Mouse (Mus musculus) urinary bladder, postnatal 4 days (tissue): ENCODE results near the gene Fsip1.
A peak's percentile ranks its signal among the peaks of the same experiment; 100 is the strongest.
"Not testable (repeated sequence)": the region's sequence is repeated elsewhere in the genome, so short reads cannot be mapped to it uniquely, and the experiment has no call there.

ENCODE experiments used
- DNase-seq, 2 experiments: peaks; one replicate each; pipeline ENCODE4 v3.0.0; 2021 to 2022; ENCODE audit warnings: low spot score in 2 of 2

Gene Fsip1

DNA sequence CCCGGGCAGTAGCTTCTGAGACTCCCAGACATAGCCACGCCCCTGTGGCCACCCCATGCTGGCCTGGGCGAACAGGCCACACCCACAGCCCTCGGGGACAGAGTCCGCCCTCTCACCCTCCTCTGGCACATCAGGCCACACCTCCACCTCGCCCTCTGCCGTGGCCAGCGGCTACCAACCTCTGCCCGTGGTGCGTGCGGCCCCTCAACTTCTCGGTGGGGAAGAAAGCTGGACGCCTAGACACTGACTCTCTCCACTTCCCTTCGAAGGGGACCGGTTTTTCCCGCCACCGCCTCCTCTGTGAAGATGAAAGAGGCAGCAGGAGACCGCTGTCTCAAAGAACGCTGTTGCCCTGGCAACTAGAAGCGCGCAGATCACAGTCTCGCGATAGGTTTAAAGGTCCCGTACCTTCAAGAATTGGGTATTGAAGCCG lies at the start of gene Fsip1:
Fsip1 (minus strand) TSS at position 346 of the 433 bp plus-strand sequence.
- peak; percentile 46 to 67 for DNase-seq

DNA sequence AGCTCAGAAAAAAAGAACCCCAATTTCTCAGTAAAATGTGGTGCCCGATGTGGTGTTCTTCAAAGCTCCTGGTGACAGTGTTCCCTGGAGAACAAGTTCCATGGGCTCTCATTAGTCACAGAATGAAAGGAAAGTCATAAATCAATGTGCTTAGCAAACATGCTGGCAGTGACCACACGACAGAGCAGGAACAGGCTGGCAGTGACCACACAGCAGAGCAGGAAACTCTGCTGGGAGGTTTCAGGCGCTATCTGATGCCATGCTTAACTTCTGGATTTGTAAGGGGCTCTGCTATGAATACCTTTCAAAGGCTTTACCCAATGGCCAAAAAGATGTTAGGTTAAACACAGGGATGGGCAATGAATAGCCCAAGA lies 49.7 kb upstream of the Fsip1 start:
- no peak for DNase-seq

DNA sequence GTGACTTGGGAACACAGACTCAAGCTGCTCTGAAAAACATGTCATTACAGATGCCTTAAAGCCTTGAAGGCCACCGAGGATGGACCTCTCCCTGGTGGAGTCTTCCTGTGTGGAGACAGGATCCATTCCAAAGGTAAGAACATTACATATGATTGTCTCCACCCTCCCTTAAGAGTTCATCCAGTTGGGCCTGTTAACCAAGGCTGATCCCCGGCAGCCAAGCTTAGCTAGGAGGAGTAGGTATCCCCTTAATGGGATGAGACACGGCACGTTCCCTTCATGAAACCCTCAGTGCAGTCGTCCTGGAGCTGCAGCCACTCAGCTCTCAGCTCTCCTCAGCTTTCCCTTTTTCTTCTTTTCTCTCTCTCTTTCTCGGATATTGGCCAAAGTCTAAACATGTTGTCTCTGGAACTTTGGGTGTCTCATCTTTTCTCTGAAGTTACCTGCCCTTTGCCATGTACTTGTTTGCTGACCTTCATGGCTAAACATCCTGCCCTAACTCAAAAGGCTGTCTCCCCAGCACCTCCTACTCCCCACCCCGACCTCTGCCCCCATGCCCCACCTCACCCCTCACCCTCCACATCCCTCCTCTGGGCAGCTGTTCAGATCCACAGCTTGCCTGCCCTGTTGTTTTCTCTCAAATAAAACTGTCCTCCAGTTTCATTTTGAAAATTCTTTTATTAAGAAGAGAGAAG lies 49.2 kb upstream of the Fsip1 start:
- no peak for DNase-seq

DNA sequence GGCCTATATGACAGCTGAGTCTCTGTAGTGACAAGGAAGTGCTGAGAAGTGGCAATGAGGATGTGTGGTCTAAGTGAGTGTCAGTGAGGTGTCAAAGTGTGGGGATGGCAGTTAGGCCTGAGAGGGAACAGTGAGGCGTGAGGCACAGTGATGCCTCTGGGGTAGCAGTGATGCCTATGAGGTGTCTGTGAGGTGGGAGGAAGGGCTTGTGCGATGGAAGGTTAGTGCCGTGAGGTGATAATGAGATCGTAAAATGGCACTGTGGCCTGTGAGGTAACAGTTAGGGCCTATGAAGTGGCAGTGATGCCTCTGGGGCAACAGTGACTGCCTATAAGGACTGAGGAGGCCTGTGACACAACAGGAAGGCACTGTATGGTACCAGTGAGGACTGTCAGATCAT lies 46.7 kb upstream of the Fsip1 start:
- DNase-seq, result no peak

DNA sequence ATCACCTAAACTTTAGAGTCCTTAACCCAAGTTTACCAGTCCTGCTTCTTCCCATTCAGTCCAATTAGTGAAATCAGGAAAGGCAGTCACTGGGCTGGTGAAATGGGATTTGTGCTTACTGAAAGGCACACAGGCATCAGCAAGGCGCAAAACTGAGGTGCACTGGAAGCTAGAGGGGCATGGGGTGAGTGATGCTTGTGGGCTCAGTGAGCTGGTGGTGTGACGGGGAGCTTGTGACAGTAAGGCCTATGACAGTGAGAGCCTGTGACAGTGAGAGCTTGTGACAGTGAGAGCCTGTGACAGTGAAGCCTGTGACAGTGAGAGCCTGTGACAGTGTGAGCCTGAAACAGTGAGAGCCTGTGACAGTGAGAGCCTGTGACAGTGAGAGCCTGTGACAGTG lies 44.9 kb upstream of the Fsip1 start:
- DNase-seq, result no peak

DNA sequence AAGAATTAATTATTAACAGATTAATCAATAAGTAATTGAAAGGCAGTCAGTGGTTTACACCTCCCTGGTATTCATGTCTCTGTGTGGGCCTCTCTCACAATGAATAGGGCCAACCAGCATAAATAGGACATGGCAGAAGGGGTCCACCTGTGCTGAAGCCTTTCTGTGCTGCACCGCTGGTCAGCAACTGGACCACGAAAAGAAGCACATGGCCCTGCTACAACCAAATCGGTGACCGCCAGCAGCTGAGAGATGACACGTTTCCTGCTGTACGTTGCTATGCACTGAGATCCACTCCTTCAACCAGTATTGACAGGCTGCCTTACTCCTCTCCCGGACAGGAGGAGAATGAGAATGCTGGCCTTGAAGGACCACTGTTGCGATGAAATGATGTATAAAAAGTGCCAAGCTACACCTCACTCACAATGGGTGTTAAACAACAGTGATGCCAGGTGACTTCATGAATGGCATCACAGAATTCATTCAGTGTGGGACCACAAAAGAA lies 44.3 kb upstream of the Fsip1 start:
- no peak for DNase-seq

DNA sequence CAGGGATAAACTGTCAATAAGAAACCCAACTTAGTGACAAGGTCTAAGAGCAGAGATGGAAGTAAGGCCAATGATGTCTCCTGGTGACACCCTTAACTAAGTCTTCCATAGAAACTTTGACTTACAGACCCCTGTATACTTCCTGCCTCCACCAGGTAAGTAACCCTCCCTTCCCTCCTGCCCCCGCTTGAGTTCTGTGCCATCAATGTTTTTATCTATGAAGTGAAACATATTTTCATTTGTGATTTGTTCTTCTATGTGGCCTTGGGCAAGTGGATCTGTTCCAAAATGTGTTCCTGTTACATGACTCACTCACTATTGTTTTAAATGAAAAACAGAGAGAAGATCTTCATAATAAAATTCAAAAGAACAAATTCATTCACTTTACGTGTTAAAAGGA lies 43.2 kb upstream of the Fsip1 start:
- no peak for DNase-seq

DNA sequence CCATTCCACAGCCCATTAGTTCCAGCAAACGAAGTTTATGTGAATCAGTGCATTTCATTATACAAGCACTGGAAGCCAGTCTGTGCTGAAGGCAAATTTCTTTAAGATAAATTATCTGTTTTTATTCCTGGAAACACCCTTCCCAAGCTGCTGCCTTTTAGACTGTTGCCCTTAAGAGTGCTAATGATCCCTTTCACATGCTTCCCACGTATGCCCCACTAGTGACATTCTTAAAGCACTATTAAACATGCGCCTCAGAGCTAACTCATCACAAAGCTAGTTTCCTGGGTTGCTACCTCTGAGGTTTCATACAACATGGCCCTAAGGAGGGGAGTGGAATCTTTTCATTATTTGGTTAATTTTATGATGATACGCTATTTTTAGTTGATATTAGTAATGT lies 41.8 kb upstream of the Fsip1 start:
- DNase-seq, result no peak

DNA sequence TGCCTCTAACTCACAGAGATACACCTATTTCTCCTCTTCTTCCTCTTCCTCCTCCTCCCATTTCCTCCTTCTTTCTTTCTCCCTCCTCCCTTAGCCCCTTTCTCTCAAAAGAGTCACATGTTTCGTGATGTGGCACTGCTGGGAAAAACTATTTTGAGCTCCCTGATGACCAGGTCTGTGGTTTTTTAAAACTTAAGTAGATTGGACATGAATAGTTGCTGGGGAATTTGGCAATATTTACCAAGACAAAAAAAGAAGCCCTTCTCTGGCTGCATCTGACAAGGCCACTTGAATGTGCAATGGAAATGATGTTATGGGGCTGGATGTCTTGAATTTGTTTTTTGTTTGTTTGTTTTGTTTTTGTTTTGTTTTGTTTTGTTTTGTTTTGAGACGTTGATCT lies 41.2 kb upstream of the Fsip1 start:
- DNase-seq, result no peak

DNA sequence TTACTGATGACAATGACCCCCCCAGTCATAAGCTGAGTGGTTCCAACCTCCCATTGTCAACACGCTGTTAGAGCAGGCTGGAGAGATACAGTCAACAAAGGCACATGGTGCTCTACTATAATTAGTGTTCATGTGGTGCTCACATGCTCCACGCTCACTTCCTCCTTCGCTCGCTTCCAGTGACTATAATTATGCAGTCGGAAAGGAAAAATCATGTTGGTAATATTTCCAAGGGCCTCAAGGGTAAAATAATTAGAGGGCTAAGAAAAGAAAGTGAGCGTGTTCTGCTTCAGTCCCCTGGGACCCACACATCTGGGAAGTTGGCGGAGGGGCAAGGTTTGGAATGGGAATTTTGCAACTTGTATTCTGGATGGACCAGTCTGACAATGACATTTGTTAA lies 38.7 kb upstream of the Fsip1 start:
- no peak for DNase-seq

DNA sequence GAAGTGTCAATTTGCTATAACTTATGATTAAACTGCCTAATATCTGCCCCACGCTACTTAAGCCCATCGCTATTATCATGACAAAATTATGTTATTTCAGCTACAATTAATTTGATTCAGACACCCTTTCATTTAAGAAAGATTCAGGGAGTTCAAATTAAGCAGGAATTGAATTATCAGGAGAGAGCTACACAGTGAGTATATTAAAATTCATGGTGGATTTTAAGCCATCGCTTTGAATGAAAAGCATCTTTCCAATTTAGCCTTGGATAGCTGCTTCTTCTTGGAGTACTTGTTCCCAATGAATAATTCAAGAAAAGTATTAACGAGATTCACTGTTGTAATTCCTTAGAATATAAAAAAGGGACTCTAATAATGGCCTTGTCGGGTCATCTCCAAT lies 36.8 kb upstream of the Fsip1 start:
- DNase-seq, result no peak

DNA sequence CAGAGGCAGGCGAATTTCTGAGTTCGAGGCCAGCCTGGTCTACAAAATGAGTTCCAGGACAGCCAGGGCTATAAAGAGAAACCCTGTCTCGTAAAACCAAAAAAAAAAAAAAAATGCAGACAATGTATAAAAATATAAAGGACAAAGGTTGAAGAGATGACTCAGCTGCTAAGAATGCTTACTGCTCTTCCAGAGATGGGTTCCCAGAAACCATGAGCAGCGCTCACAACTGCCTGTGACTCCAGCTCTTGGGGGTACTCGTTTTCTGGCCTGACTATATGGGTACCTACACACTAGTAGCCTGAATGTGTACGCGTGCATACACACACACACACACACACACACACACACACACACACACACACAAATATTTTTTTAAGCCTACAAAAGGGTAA lies 32.3 kb upstream of the Fsip1 start:
- not testable (repeated sequence) for DNase-seq

DNA sequence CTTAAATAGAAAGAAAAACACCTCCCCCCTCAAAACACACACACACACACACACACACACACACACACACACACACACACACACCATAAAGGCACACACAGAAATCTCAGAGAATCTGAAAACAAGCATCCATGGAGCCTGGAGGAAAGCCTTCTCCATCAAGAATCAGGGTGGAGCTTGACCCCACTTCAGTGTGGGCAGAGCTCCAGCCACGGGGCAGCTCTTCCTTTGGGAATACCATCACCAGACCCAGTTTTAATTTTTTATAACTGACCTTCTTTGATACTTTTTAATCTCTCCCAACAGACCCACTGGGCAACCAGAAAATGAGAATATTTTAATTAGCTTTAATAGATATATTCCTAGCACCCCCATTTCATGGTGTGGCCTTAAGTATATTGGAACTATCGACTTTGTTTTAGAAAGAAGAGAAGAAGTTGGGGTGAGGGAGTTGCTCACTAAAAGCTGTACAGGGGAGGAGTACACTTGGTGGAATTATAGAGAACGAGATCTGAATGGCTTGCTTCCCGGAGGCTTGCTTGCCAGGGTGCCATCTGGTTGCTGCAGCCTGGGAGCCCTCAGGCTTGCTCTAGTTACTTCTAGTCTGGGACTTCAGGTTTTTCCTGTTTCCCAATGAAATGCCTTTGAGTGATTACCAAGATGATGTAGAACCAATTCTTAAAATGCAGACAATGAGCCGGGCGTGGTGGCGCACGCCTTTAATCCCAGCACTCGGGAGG lies 31.7 kb upstream of the Fsip1 start:
- no peak for DNase-seq

DNA sequence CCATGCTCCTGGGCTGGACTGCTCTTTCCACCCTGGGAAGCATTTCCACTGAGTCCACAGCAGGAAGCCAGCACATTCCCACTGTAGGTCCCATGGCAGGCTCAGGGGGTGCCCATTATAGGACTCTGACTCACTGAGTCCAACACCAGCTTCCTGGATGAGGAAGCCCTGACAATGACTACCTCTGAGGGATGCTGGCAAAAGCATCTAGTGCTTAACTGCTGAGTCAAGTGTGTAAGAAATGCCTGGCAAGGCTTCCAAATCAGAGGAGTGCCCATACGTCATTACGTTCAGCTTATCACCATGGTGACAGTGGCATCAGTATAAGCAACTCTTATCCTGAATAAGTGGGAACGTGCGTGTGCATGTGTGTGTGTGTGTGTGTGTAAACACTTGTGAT lies 30.9 kb upstream of the Fsip1 start:
- DNase-seq, result no peak

DNA sequence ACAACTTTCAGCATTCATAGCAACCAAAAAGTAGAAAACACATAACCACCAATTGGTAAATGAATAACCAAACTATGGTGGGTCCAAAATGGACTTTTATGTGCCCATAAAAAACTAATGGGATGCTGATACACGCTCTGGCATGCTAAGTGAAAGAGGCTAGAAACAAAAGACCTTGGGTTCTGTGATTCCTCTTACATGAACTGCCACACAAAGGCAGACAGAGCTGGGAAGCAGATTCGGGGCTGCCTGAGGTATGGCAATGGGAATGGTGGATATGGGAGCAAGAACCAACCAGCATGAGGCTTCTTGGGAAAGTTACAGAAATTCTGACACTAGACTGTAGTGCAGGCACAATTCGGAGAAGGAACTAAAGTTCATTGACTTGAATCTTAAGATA lies 25.7 kb upstream of the Fsip1 start:
- DNase-seq, result no peak

DNA sequence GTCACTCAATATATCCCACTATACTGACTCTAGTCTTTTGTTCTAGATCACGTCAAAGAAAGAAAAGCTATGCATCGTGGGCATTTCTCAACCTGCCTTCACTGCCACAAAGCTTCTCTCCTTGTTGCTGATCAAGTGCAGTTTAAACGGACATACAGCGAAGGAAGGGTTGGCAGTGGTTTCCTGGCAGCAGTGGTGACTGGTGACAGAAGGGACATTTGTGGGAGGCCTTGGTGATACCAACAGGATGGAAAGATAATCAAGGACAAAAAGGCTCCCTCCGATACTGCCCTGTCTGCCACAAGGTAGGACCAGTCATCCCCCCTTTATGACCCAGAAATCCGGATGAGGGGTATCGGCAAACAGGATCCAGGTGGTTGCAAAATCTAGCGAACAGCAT lies 21.5 kb upstream of the Fsip1 start:
- DNase-seq, result no peak

DNA sequence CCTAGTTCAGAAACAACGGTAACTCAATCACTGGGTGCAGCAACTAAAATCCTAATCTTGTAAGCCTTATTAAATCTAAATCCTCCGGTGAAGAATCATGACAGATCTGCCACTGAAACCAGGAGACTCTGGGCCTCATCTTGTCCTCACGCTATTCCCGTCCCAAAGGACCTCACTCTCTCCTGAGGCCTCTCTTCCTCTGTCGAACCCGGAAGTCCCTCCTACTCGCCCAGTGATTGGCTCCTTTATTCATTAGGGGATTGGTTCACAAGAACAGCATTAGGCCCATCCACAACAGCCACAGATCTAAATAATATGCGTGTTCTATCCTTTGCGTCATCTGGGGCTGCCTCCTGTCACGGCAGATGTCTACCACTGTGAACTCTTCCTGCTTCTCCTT lies 14.8 kb upstream of the Fsip1 start:
- DNase-seq, result no peak

DNA sequence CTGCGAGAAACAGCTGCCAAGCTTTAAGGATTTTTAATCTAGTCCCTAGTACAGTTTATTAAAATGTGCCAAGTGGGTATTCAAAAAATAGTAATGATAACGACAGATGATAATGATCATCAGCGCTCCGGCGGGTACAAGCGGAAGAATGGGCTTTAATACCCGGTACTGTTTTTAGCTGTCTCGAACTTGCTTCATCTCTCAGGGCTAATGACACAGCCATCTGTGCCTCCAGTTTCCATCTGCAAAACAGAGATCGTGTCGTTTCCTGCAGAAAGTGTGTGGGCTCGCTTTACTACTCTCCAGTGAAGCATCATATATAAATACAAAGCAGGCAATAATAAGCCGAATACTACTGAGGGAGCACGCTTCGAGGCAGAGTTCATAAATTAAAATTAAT lies 13.4 kb upstream of the Fsip1 start:
- DNase-seq, result no peak

DNA sequence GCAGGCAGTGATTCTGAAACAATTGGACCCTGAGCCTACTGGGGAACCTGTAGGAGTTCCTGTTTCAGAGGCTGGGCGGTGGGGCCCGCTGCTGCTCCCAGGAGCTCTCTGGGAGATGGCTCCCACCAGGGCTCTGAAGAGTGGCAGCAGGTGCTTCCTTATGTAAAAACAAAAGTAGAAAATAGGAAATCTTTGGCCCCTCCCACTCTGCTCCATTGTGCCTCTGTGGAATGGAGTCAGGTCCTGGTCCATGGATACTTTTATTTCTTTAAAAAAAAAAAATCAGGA lies 7.1 kb upstream of the Fsip1 start:
- DNase-seq, result no peak

DNA sequence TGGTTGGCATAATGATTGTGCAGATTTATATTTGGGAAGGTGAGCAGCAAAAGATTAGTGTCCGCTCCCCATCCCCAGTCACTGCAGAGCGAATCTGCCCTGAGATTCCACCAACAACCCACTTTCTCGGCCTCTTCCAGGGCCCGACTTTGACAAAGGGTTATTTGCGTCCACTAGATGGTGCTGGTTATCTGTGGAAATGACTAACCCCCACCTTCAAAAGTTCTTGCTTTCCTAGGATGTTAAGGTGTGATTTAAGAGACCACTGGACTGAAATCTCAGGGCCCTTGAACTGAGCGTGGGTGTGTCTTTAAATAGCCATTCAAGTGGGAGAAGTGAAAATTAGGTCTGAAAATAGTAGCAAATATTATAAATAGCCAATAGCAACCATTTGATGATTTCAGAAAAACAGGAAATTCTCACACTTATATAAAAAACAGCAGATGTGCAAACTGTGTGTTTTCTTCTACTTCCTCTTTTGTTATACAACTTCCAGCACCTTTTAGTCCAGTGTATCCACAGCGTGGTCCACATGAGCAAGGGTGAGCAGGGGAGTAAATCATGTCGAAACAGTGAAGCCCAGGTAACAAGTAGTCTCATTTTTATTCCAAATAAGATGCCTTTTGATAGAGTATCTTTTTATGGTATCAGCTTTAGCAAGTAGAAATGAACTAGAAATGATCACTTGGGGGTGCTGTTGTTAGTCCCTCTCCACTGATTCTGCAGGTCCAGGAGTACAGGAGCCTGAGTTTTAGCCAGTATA lies 6.6 kb upstream of the Fsip1 start:
- peak in 1 of 2 experiments; percentile 25 for DNase-seq

DNA sequence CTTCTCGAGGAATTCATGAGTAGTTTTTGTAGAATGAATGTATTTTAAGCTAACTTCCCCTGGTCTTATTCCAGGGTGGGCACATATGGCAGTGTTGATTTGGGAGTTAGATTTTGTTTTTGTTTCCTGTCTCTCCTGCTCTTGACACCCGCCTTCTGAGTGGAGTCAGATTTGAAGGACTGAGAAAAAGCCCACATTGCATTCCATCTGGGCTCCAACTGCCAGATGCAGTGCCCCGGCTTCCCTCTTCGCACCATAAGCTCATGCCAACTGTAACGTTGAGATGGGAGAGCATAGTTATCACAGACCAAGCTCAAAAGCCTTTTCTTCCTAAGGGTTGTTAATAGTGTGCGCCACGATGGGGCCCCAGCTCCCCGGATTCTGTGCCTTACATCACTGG lies 5.9 kb upstream of the Fsip1 start:
- DNase-seq, result no peak

DNA sequence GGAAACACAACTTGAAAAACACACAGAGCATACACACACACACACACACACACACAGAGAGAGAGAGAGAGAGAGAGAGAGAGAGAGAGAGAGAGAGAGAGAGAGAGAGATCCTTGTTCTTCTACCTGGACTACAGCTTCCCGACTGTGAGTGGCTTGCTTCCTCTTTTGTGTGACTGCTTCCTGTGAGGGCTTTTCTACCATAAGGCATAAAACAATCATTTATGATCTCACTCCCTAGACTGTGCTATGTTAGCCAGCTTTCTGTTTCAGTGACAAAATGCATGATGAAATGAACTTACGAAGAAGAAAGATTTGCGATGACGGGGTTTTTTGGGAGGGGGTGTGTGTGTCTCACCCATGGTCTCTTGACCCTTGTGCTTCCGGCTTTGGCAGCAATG lies 3.0 kb upstream of the Fsip1 start:
- DNase-seq, result no peak

DNA sequence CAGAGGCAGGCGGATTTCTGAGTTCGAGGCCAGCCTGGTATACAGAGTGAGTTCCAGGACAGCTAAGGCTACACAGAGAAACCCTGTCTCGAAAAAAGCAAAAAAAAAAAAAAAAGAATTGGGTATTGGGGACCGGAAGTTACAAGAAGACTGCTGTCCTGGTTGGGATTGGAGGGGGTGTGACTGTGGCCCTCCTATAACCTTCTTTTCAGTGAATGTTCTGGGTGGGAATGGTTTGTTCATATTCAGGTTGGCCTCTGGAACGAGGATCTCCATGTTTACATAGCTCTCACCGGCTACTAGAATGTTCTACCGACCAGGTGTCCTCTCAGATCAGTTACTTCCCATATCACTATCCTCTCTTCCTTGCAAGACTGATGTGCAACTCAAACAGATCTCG lies 328 bp upstream of the Fsip1 start:
- DNase-seq, result no peak
